Comparison of ENCODE assay signal across 9 mouse cellular contexts in the genomic region with DNA sequence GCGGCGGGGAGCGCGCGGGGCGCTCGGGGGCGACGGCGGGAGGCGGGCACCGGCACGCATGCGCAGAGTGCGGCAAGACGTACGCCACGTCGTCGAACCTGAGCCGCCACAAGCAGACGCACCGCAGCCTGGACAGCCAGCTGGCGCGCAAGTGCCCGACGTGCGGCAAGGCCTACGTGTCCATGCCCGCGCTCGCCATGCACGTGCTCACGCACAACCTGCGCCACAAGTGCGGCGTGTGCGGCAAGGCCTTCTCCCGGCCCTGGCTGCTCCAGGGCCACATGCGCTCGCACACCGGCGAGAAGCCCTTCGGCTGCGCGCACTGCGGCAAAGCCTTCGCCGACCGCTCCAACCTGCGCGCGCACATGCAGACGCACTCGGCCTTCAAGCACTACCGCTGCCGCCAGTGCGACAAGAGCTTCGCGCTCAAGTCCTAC. TPM values are rescaled to one million over a fixed set of nuclear protein-coding genes. Genes with fewer than 3 reads are reported as not detected.
DNase-seq lines count a peak whose midpoint lies in the region; ATAC-seq lines count a peak whose summit lies in the region.
"Had no signal": no experiment of that assay in that cellular context is flagged by ENCODE, and none has a peak within 500 bp of the region (broad histone marks: within the 10 kb centered on the region; RNA-seq: fewer than 3 reads in every experiment).

No protein-coding gene starts in this region.

- peak overlapping the region; percentile 40 for H3K4me2 ChIP-seq in midbrain, embryonic 15.5 days

- peak; percentile 36 for DNase-seq in gastrocnemius, postnatal 14 days
- DNase-seq in gastrocnemius, adult 18-20 months (ENCODE audit: low spot score) = no peak
- DNase-seq in CD4-positive helper T cell, adult 2 months (ENCODE audit: low read depth, low spot score) = peak; percentile 13
- DNase-seq in embryo, embryonic 9.5 days (ENCODE audit: extremely low spot score) = peak; percentile 51
- peak; percentile 17 for DNase-seq in induced T-regulatory cell, adult 2 months (ENCODE audit: low read depth)
- no peak for DNase-seq in urinary bladder, postnatal 4 days (ENCODE audit: low spot score in 2 of 2)
- DNase-seq in MN1 (ENCODE audit: low spot score) = no peak

- WGBS in midbrain, embryonic 15.5 days = 2% methylated on average over 57 of the region's 60 CpGs

- H3K27ac ChIP-seq in midbrain, embryonic 15.5 days = peak overlapping the region; percentile 40; the same call in 1 of the 2 replicates

- H3K36me3 ChIP-seq in midbrain, embryonic 15.5 days (replicated peaks) = no peaks in the 10 kb centered on the region

- 0 out of 2 replicates have a peak overlapping the region, but pooled peaks have one; percentile 12 for H3K9ac ChIP-seq in midbrain, embryonic 15.5 days

- H3K9me3 ChIP-seq in midbrain, embryonic 15.5 days = no peaks in the 10 kb centered on the region

- peaks cover 42% of the 10 kb centered on the region for H3K4me1 ChIP-seq in midbrain, embryonic 15.5 days

- peaks cover 7% of the 10 kb centered on the region; the same call in 1 of the 2 replicates for H3K27me3 ChIP-seq in midbrain, embryonic 15.5 days (replicated peaks)

- intact Hi-C loops in gastrocnemius, postnatal 14 days (cut with DNase I; ENCODE audit: low total_unique reads) = no loop called here

- peak; percentile 29 for ATAC-seq in midbrain, embryonic 15.5 days (replicated peaks)

- peak overlapping the region; percentile 23 for H3K4me3 ChIP-seq in midbrain, embryonic 15.5 days

RNA-seq across cellular contexts. Expression of a gene that starts 11.9 kb away (rescaled TPM):
- total RNA-seq in gastrocnemius, postnatal 14 days (2021) = 10 to 100 TPM in 1 of 2 experiments, 1 to 10 TPM in 1; 9.2 to 12.0 TPM
- total RNA-seq in gastrocnemius, adult 18-20 months (2021) = 10 to 100 TPM; 19.6 to 67.1 TPM
- 21.5 and 23.7 TPM in 2 replicates for polyA plus RNA-seq in midbrain, embryonic 15.5 days (2015; fragmentation: Nextera tagmentation; extraction: Ambion mirVana)

RNA-seq across cellular contexts. Expression of a gene that starts 12.0 kb away (rescaled TPM):
- under 1 TPM in 1 of 2 experiments, not detected in 1; 0.10 TPM for total RNA-seq in gastrocnemius, postnatal 14 days (2021)
- total RNA-seq in gastrocnemius, adult 18-20 months (2021) = not detected
- 10.7 and 10.9 TPM in 2 replicates for polyA plus RNA-seq in midbrain, embryonic 15.5 days (2015; fragmentation: Nextera tagmentation; extraction: Ambion mirVana)
- total RNA-seq: MEL had no signal

RNA-seq across cellular contexts. Expression of a gene that starts 50.0 kb away (rescaled TPM):
- 10 to 100 TPM; 18.4 to 20.4 TPM for total RNA-seq in gastrocnemius, postnatal 14 days (2021)
- total RNA-seq in gastrocnemius, adult 18-20 months (2021) = 10 to 100 TPM in 1 of 2 experiments, 1 to 10 TPM in 1; 5.5 to 13.9 TPM
- polyA plus RNA-seq in midbrain, embryonic 15.5 days (2015; fragmentation: Nextera tagmentation; extraction: Ambion mirVana) = 1.1 TPM in 2 replicates
- total RNA-seq: MEL had no signal

Comparison
In these comparisons a context has a peak if more than half of its experiments do, and no peak if none do; other contexts are left out.
1. DNase-seq: peak in gastrocnemius, postnatal 14 days (single experiment), CD4-positive helper T cell, adult 2 months (single experiment), embryo, embryonic 9.5 days (single experiment) and induced T-regulatory cell, adult 2 months (single experiment); none in gastrocnemius, adult 18-20 months (single experiment), urinary bladder, postnatal 4 days (0 of 2) and MN1 (single experiment).